Mouse (Mus musculus): ENCODE data around the gene Pofut2. TPM values are rescaled to one million over a fixed set of nuclear protein-coding genes. Genes with fewer than 3 reads are reported as not detected.

Gene Pofut2
- total and polyA plus RNA-seq, 3 experiments = 20.3 to 24.5 TPM; not detected in 1

DNA sequence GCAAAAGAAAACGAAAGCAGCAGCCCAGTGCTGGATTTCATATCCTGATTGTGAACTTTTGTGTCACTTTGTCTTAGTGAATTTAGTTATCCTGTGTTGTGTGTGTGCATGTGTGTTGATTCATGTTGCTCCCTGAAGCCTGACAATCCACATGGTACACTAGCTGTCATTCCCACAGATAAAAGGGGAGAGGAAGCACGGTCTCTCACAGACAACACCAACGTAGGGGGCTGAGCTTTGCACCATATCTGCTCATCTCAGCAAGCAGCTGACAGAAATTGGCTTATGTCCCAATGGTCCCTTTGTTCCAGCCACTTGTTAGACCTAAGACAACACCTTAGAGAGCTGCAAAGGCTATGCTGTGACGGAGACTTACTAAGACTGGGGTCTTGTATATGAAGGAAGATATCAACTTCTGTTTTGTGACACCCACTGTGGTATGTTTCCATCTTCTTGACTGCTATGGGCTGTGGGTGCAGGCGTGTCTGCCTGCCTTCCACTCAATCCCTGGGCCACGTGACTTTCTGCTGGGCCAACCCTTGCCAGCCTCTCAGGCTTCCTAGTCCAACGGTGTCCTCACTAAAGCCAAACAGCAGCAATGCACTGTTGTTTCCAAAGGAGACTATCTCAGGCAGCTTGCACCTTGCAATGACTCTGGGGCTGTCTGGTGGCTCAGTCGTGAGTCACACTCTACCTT, 41.4 kb downstream of the Pofut2 start:
- Histone ChIP-seq H3K79me2 (ENCODE audit: control insufficient read depth, insufficient read depth, low read length, poor library complexity) (no peaks in the 10 kb centered on the region), H3K4me1 (ENCODE audit: control insufficient read depth in 1 of 2, insufficient read depth in 2 of 2, low read length in 2 of 2) (peaks cover 13 to 29% of the 10 kb centered on the region in 2 experiments), H3K9me3 (replicated peaks; ENCODE audit: insufficient read depth, low read length) (no peaks in the 10 kb centered on the region), H3K27ac (ENCODE audit: control insufficient read depth, low read depth, low read length) (no peak overlapping the region), H3K9ac (ENCODE audit: control insufficient read depth, low read depth, low read length, poor library complexity, severe bottlenecking) (no peak overlapping the region), H3K27me3 (ENCODE audit: control insufficient read depth in 1 of 2, insufficient read depth in 2 of 2, low read length in 2 of 2) (peaks cover 0 to 2% of the 10 kb centered on the region in 2 experiments; a peak in 1 of 4 replicates), H3K4me3 (ENCODE audit: control insufficient read depth in 1 of 2, insufficient read depth in 1 of 2, low read depth in 2 of 2, low read length in 2 of 2) (peak overlapping the region; percentile 3 to 39; a peak in 3 of 4 replicates), H3K36me3 (ENCODE audit: control insufficient read depth in 1 of 2, insufficient read depth in 2 of 2, low read length in 2 of 2) (peaks cover 0 to 21% of the 10 kb centered on the region in 2 experiments; a peak in 2 of 4 replicates)
- peak; percentile 47 for DNase-seq (ENCODE audit: low read depth, low spot score)
- TF ChIP-seq USF1 (IDR thresholded peaks at IDR 0.05; ENCODE audit: low read depth, low read length) = peak; percentile 84
- no peak for TF ChIP-seq BHLHE40 (IDR thresholded peaks at IDR 0.05; ENCODE audit: borderline replicate concordance, low read depth, low read length)
- no peak for TF ChIP-seq TCF12 (IDR thresholded peaks at IDR 0.05; ENCODE audit: low read depth, low read length)
- TF ChIP-seq ETS1 (IDR thresholded peaks at IDR 0.05; ENCODE audit: low read depth, low read length) = peak; percentile 88
- no peak for TF ChIP-seq ZNF384 (IDR thresholded peaks at IDR 0.05; ENCODE audit: low read depth, low read length)
- no peak for TF ChIP-seq CHD1 (IDR thresholded peaks at IDR 0.05; ENCODE audit: low read depth, low read length)
- TF ChIP-seq MAZ (IDR thresholded peaks at IDR 0.05; ENCODE audit: low read depth, low read length) = no peak
- no peak for TF ChIP-seq JUND (IDR thresholded peaks at IDR 0.05; ENCODE audit: low read depth, low read length)
- TF ChIP-seq SMC3 (IDR thresholded peaks at IDR 0.05; ENCODE audit: low read depth, low read length) = no peak
- no peak for TF ChIP-seq ZMIZ1 (IDR thresholded peaks at IDR 0.05; ENCODE audit: low read depth, low read length)
- TF ChIP-seq E2F4 (IDR thresholded peaks at IDR 0.05; ENCODE audit: borderline replicate concordance, low read depth, low read length) = no peak
- TF ChIP-seq EP300 (IDR thresholded peaks at IDR 0.05; ENCODE audit: low read depth in 1 of 2, low read length in 2 of 2) = peak; percentile 10 to 36; a peak in 2 of 4 replicates
- TF ChIP-seq NELFE (IDR thresholded peaks at IDR 0.05; ENCODE audit: low read depth, low read length) = no peak
- no peak for TF ChIP-seq HCFC1 (IDR thresholded peaks at IDR 0.05; ENCODE audit: low read depth, low read length)
- no peak for TF ChIP-seq UBTF (IDR thresholded peaks at IDR 0.05; ENCODE audit: borderline replicate concordance, insufficient read depth, low read depth, low read length)
- peak; percentile 37; the same call in 1 of the 2 replicates for TF ChIP-seq GATA1 (IDR thresholded peaks at IDR 0.05; ENCODE audit: low read depth, low read length)
- no peak for TF ChIP-seq CTCF (IDR thresholded peaks at IDR 0.05 in 2 of 3, conservative IDR thresholded peaks at IDR 0.05 in 1 of 3; ENCODE audit: control insufficient read depth in 1 of 3, insufficient read depth in 1 of 3, low read depth in 2 of 3, low read length in 3 of 3, poor library complexity in 1 of 3, severe bottlenecking in 1 of 3)
- TF ChIP-seq MEF2A (IDR thresholded peaks at IDR 0.05; ENCODE audit: extremely low read depth, insufficient replicate concordance, low read depth, low read length, poor library complexity, severe bottlenecking) = no peak
- TF ChIP-seq MXI1 (IDR thresholded peaks at IDR 0.05; ENCODE audit: low read depth, low read length) = peak; percentile 93
- TF ChIP-seq KAT2A (conservative IDR thresholded peaks at IDR 0.05; ENCODE audit: low read depth, low read length) = no peak
- peak; percentile 74 for TF ChIP-seq SIN3A (IDR thresholded peaks at IDR 0.05; ENCODE audit: low read length)
- peak; percentile 17; the same call in 1 of the 2 replicates for TF ChIP-seq MAX (IDR thresholded peaks at IDR 0.05; ENCODE audit: low read length)
- no peak for TF ChIP-seq RCOR1 (IDR thresholded peaks at IDR 0.05; ENCODE audit: low read depth, low read length)
- TF ChIP-seq POLR2AphosphoS5 (IDR thresholded peaks at IDR 0.05; ENCODE audit: borderline replicate concordance, low read depth, low read length) = no peak
- TF ChIP-seq ELF1 (IDR thresholded peaks at IDR 0.05; ENCODE audit: low read depth, low read length) = no peak
- TF ChIP-seq MYC (IDR thresholded peaks at IDR 0.05; ENCODE audit: low read depth, low read length) = 0 out of 2 replicates have a peak, but pooled peaks have one; percentile 17
- TF ChIP-seq ZKSCAN1 (IDR thresholded peaks at IDR 0.05; ENCODE audit: low read depth, low read length) = no peak
- TF ChIP-seq TBP (IDR thresholded peaks at IDR 0.05; ENCODE audit: low read depth, low read length) = no peak
- TF ChIP-seq POLR2A (IDR thresholded peaks at IDR 0.05; ENCODE audit: control insufficient read depth in 1 of 2, insufficient read depth in 1 of 2, low read depth in 1 of 2, low read length in 2 of 2, poor library complexity in 1 of 2) = no peak
- no peak for TF ChIP-seq MAFK (IDR thresholded peaks at IDR 0.05; ENCODE audit: borderline replicate concordance, low read depth, low read length)
- TF ChIP-seq ZC3H11A (IDR thresholded peaks at IDR 0.05; ENCODE audit: low read depth, low read length) = no peak
- no peak for TF ChIP-seq RAD21 (IDR thresholded peaks at IDR 0.05; ENCODE audit: low read depth, low read length)
- no peak for TF ChIP-seq POLR2AphosphoS2 (IDR thresholded peaks at IDR 0.05; ENCODE audit: low read length)
- no peak for TF ChIP-seq CHD2 (IDR thresholded peaks at IDR 0.05; ENCODE audit: low read length)
- 0 out of 4 replicates have a peak, but pooled peaks of 1 of the 2 experiments have one; percentile 27 for TF ChIP-seq USF2 (IDR thresholded peaks at IDR 0.05; ENCODE audit: borderline replicate concordance in 1 of 2, insufficient read depth in 1 of 2, low read depth in 1 of 2, low read length in 2 of 2)
